8 mouse cellular contexts compared by ENCODE assay signal in genomic region chr1:151426947-151427600, GRCm38 (mm10). TPM values are rescaled to one million over a fixed set of nuclear protein-coding genes. Genes with fewer than 3 reads are reported as not detected.
DNase-seq lines count a peak whose midpoint lies in the region; ATAC-seq and TF ChIP-seq lines count a peak whose summit lies in the region.

No protein-coding gene starts in this region.

- H3K4me3 ChIP-seq in embryonic facial prominence, embryonic 12.5 days, result peak overlapping the region; percentile 97
- peak overlapping the region; percentile 94 for H3K4me3 ChIP-seq in intestine, postnatal 0 days (ENCODE audit: low read depth, low read length)
- peak overlapping the region; percentile 78 for H3K4me3 ChIP-seq in midbrain, embryonic 12.5 days

- no peaks in the 10 kb centered on the region for H3K36me3 ChIP-seq in embryonic facial prominence, embryonic 12.5 days
- peaks cover 4% of the 10 kb centered on the region; the same call in 1 of the 2 replicates for H3K36me3 ChIP-seq in intestine, postnatal 0 days (ENCODE audit: control insufficient read depth, insufficient read depth)
- H3K36me3 ChIP-seq in midbrain, embryonic 12.5 days, result no peaks in the 10 kb centered on the region

- H3K4me2 ChIP-seq in embryonic facial prominence, embryonic 12.5 days (replicated peaks), result peak overlapping the region; percentile 58
- peak overlapping the region; percentile 72 for H3K4me2 ChIP-seq in intestine, postnatal 0 days (replicated peaks; ENCODE audit: low read depth)
- peak overlapping the region; percentile 55 for H3K4me2 ChIP-seq in midbrain, embryonic 12.5 days (replicated peaks)

- peaks cover 13% of the 10 kb centered on the region for H3K4me1 ChIP-seq in embryonic facial prominence, embryonic 12.5 days
- no peaks in the 10 kb centered on the region for H3K4me1 ChIP-seq in intestine, postnatal 0 days (replicated peaks; ENCODE audit: control insufficient read depth, insufficient read depth, low read length)
- peaks cover 15% of the 10 kb centered on the region for H3K4me1 ChIP-seq in midbrain, embryonic 12.5 days

- H3K27ac ChIP-seq in embryonic facial prominence, embryonic 12.5 days, result no peak overlapping the region
- H3K27ac ChIP-seq in intestine, postnatal 0 days (ENCODE audit: low read depth, low read length), result peak overlapping the region; percentile 100
- H3K27ac ChIP-seq in midbrain, embryonic 12.5 days (replicated peaks), result no peak overlapping the region

- no peak for ATAC-seq in embryonic facial prominence, embryonic 12.5 days (ENCODE audit: insufficient number of reproducible peaks, insufficient read depth, low FRiP score, low TSS enrichment)
- ATAC-seq in intestine, postnatal 0 days, result no peak
- ATAC-seq in midbrain, embryonic 12.5 days (ENCODE audit: low FRiP score, low read depth), result no peak
- ATAC-seq in megakaryocyte progenitor cell, adult 5-6 weeks (replicated peaks; ENCODE audit: poor library complexity), result no peak

- peak overlapping the region; percentile 73 for H3K9ac ChIP-seq in embryonic facial prominence, embryonic 12.5 days
- peak overlapping the region; percentile 78; the same call in 1 of the 2 replicates for H3K9ac ChIP-seq in intestine, postnatal 0 days (ENCODE audit: low read depth, low read length)
- peak overlapping the region; percentile 92 for H3K9ac ChIP-seq in midbrain, embryonic 12.5 days (replicated peaks)

- TF ChIP-seq CTCF in intestine, postnatal 0 days (IDR thresholded peaks at IDR 0.05; ENCODE audit: low read depth), result no peak

- DNase-seq in lung, adult 18-20 months, result peak; percentile 10 to 57
- no peak for DNase-seq in lung, postnatal 14 days
- DNase-seq in left cerebral cortex, adult 9 months (ENCODE audit: low spot score in 2 of 2), result no peak
- no peak for DNase-seq in right cerebral cortex, postnatal 25 days

- no peaks in the 10 kb centered on the region for H3K9me3 ChIP-seq in embryonic facial prominence, embryonic 12.5 days
- H3K9me3 ChIP-seq in intestine, postnatal 0 days (ENCODE audit: control insufficient read depth), result no peaks in the 10 kb centered on the region
- no peaks in the 10 kb centered on the region for H3K9me3 ChIP-seq in midbrain, embryonic 12.5 days

- H3K27me3 ChIP-seq in embryonic facial prominence, embryonic 12.5 days, result no peaks in the 10 kb centered on the region
- no peaks in the 10 kb centered on the region for H3K27me3 ChIP-seq in intestine, postnatal 0 days (replicated peaks; ENCODE audit: control insufficient read depth, insufficient read depth, low read length)
- no peaks in the 10 kb centered on the region for H3K27me3 ChIP-seq in midbrain, embryonic 12.5 days

- 29% methylated on average over 7 of the region's 7 CpGs for WGBS in embryonic facial prominence, embryonic 12.5 days
- 15% methylated on average over 7 of the region's 7 CpGs for WGBS in intestine, postnatal 0 days
- 27% methylated on average over 7 of the region's 7 CpGs for WGBS in midbrain, embryonic 12.5 days

RNA-seq across cellular contexts. Expression of gene Swt1, which starts 1.2 kb away (rescaled TPM):
- polyA plus RNA-seq in embryonic facial prominence, embryonic 12.5 days (2016; fragmentation: Nextera tagmentation; extraction: Ambion mirVana), result 24.8 and 30.6 TPM in 2 replicates
- polyA plus RNA-seq in intestine, postnatal 0 days (2015; fragmentation: Nextera tagmentation; extraction: Ambion mirVana), result 56.7 and 66.5 TPM in 2 replicates
- 28.5 and 32.9 TPM in 2 replicates for polyA plus RNA-seq in midbrain, embryonic 12.5 days (2016; fragmentation: Nextera tagmentation; extraction: Ambion mirVana)
- total RNA-seq in megakaryocyte progenitor cell, adult 5-6 weeks (2015), result 29.1 and 37.6 TPM in 2 replicates
- total RNA-seq in megakaryocyte progenitor cell, adult 5-6 weeks (2017), result 20.6 and 24.5 TPM in 2 replicates

RNA-seq across cellular contexts. Expression of gene Trmt1l, which starts 1.3 kb away (rescaled TPM):
- polyA plus RNA-seq in embryonic facial prominence, embryonic 12.5 days (2016; fragmentation: Nextera tagmentation; extraction: Ambion mirVana), result 54.8 and 55.7 TPM in 2 replicates
- polyA plus RNA-seq in intestine, postnatal 0 days (2015; fragmentation: Nextera tagmentation; extraction: Ambion mirVana), result 18.5 and 21.7 TPM in 2 replicates
- 66.7 and 68.1 TPM in 2 replicates for polyA plus RNA-seq in midbrain, embryonic 12.5 days (2016; fragmentation: Nextera tagmentation; extraction: Ambion mirVana)
- 38.4 and 51.5 TPM in 2 replicates for total RNA-seq in megakaryocyte progenitor cell, adult 5-6 weeks (2015)
- total RNA-seq in megakaryocyte progenitor cell, adult 5-6 weeks (2017), result 25.7 and 26.2 TPM in 2 replicates

Comparison
In these comparisons a context has a peak if more than half of its experiments do, and no peak if none do; other contexts are left out.
1. DNase-seq: peak in lung, adult 18-20 months (2 of 2); none in lung, postnatal 14 days (single experiment), left cerebral cortex, adult 9 months (0 of 2) and right cerebral cortex, postnatal 25 days (single experiment).
2. Peak in every context shown above with its lines, with median percentiles within 50 percentile points of each other: H3K4me2 ChIP-seq, H3K4me3 ChIP-seq and H3K9ac ChIP-seq.